Mouse (Mus musculus): Measurements from ENCODE around the gene Kcnd3. TPM values are rescaled to one million over a fixed set of nuclear protein-coding genes. Genes with fewer than 3 reads are reported as not detected.

Gene Kcnd3
- polyA plus RNA-seq, 1 experiment from 2014 or later: 8.9 TPM

GRCm38 (mm10) chr3:105669776-105670175, 217.6 kb downstream of the Kcnd3 start:
- H3K9ac ChIP-seq (ENCODE audit: low read length): no peak overlapping the region
- DNase-seq (ENCODE audit: low spot score) (no peak), ATAC-seq (replicated peaks; ENCODE audit: low FRiP score, low TSS enrichment, low read depth) (no peak)
- H3K4me3 ChIP-seq (ENCODE audit: low read depth, low read length): no peak overlapping the region
- 88% methylated on average over 3 of the region's 3 CpGs for WGBS
- no peaks in the 10 kb centered on the region for H3K36me3 ChIP-seq (ENCODE audit: control insufficient read depth, insufficient read depth, low read length)
- H3K27me3 ChIP-seq (replicated peaks; ENCODE audit: control insufficient read depth, insufficient read depth, low read length): no peaks in the 10 kb centered on the region
- H3K4me2 ChIP-seq (ENCODE audit: low read length): no peak overlapping the region
- no peaks in the 10 kb centered on the region for H3K4me1 ChIP-seq (replicated peaks; ENCODE audit: control insufficient read depth, insufficient read depth, low read length)
- H3K9me3 ChIP-seq (ENCODE audit: control insufficient read depth, low read length): no peaks in the 10 kb centered on the region
- no peak overlapping the region for H3K27ac ChIP-seq (ENCODE audit: low read depth)

- H3K36me3 ChIP-seq (ENCODE audit: control insufficient read depth, insufficient read depth, low read length): no peaks in the 10 kb centered on the region
- no peaks in the 10 kb centered on the region for H3K27me3 ChIP-seq (replicated peaks; ENCODE audit: control insufficient read depth, insufficient read depth, low read length)
- no peak overlapping the region for H3K4me3 ChIP-seq (ENCODE audit: low read depth, low read length)
- H3K9ac ChIP-seq (ENCODE audit: low read length): no peak overlapping the region
- ATAC-seq (replicated peaks; ENCODE audit: low FRiP score, low TSS enrichment, low read depth) (no peak), DNase-seq (ENCODE audit: low spot score) (no peak)
- H3K4me2 ChIP-seq (ENCODE audit: low read length): no peak overlapping the region
- H3K27ac ChIP-seq (ENCODE audit: low read depth): no peak overlapping the region
- H3K9me3 ChIP-seq (ENCODE audit: control insufficient read depth, low read length): no peaks in the 10 kb centered on the region
- H3K4me1 ChIP-seq (replicated peaks; ENCODE audit: control insufficient read depth, insufficient read depth, low read length): no peaks in the 10 kb centered on the region
- 83% methylated on average over 1 of the region's 1 CpGs for WGBS
Measured at GRCm38 (mm10) chr3:105670801-105671200, 218.7 kb downstream of the Kcnd3 start.

GRCm38 (mm10) chr3:105674595-105675218, 222.6 kb downstream of the Kcnd3 start:
- 15% methylated on average over 7 of the region's 7 CpGs for WGBS
- H3K4me1 ChIP-seq (replicated peaks; ENCODE audit: control insufficient read depth, insufficient read depth, low read length): no peaks in the 10 kb centered on the region
- no peak overlapping the region for H3K9ac ChIP-seq (ENCODE audit: low read length)
- H3K4me3 ChIP-seq (ENCODE audit: low read depth, low read length): no peak overlapping the region
- no peak overlapping the region for H3K4me2 ChIP-seq (ENCODE audit: low read length)
- peaks cover 36% of the 10 kb centered on the region for H3K36me3 ChIP-seq (ENCODE audit: control insufficient read depth, insufficient read depth, low read length)
- ATAC-seq (replicated peaks; ENCODE audit: low FRiP score, low TSS enrichment, low read depth) (peak; percentile 60; the same call in 1 of the 2 replicates), DNase-seq (ENCODE audit: low spot score) (peak; percentile 63)
- H3K27ac ChIP-seq (ENCODE audit: low read depth): no peak overlapping the region
- no peaks in the 10 kb centered on the region for H3K27me3 ChIP-seq (replicated peaks; ENCODE audit: control insufficient read depth, insufficient read depth, low read length)
- H3K9me3 ChIP-seq (ENCODE audit: control insufficient read depth, low read length): no peaks in the 10 kb centered on the region

- 58% methylated on average over 2 of the region's 2 CpGs for WGBS
- ATAC-seq (replicated peaks; ENCODE audit: low FRiP score, low TSS enrichment, low read depth) (no peak), DNase-seq (ENCODE audit: low spot score) (no peak)
- Histone ChIP-seq H3K27ac (ENCODE audit: low read depth) (no peak overlapping the region), H3K9ac (ENCODE audit: low read length) (no peak overlapping the region), H3K9me3 (ENCODE audit: control insufficient read depth, low read length) (no peaks in the 10 kb centered on the region), H3K4me1 (replicated peaks; ENCODE audit: control insufficient read depth, insufficient read depth, low read length) (no peaks in the 10 kb centered on the region), H3K36me3 (ENCODE audit: control insufficient read depth, insufficient read depth, low read length) (peaks cover 48% of the 10 kb centered on the region), H3K4me2 (ENCODE audit: low read length) (no peak overlapping the region), H3K27me3 (replicated peaks; ENCODE audit: control insufficient read depth, insufficient read depth, low read length) (no peaks in the 10 kb centered on the region), H3K4me3 (ENCODE audit: low read depth, low read length) (no peak overlapping the region)
Measured at GRCm38 (mm10) chr3:105675932-105676331, 223.8 kb downstream of the Kcnd3 start.

GRCm38 (mm10) chr3:105680346-105680745, 228.2 kb downstream of the Kcnd3 start:
- DNase-seq (ENCODE audit: low spot score): no peak
- ATAC-seq (replicated peaks; ENCODE audit: low FRiP score, low TSS enrichment, low read depth): no peak
- Histone ChIP-seq H3K4me2 (ENCODE audit: low read length) (no peak overlapping the region), H3K27ac (ENCODE audit: low read depth) (no peak overlapping the region), H3K4me1 (replicated peaks; ENCODE audit: control insufficient read depth, insufficient read depth, low read length) (no peaks in the 10 kb centered on the region), H3K9ac (ENCODE audit: low read length) (no peak overlapping the region), H3K36me3 (ENCODE audit: control insufficient read depth, insufficient read depth, low read length) (peaks cover 88% of the 10 kb centered on the region), H3K9me3 (ENCODE audit: control insufficient read depth, low read length) (no peaks in the 10 kb centered on the region), H3K27me3 (replicated peaks; ENCODE audit: control insufficient read depth, insufficient read depth, low read length) (no peaks in the 10 kb centered on the region), H3K4me3 (ENCODE audit: low read depth, low read length) (no peak overlapping the region)
- 91% methylated on average over 7 of the region's 7 CpGs for WGBS

DNA sequence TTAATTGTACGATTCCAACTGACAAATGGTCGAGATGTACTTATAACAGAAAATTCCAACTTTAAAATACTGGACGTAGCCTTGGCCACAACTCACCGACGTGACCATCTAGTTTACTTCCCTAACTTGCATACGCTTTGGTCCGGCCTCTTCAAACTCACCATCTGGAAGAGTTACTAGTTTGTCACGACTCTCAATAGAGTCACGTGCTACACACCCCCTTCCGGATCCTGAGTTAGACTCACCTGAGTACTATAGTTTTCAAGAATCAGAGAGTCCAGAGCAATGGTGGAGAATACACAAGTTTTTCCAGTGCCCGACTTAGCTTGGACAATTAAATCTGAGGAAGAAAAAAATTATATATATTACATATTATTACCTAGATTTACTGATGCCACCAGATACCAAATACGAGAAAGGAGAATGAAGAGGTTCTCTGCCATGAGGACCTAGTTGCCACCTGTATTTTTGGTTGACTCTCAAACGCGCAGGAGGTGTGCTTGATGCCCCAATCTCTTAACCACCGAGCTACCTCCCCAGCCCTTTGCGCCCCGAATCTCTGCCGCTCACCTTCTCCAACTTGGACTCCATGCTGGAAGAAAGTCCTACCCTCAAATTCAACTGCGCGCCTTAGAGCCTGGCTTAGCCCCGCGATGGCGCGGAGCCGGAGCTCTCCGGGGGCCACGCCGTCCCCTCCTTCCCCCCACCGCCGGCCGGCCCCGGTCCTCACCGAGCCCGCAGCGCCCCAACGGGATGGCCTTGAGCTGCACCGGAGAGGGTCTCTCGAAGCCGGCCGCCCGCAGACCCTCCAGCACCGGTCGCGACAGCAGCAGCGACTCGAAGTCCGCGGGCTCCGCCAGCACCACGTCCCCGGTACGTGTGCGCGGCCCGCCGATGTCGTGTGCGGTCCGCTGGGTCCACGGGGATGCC, 234.5 kb downstream of the Kcnd3 start:
- H3K9ac ChIP-seq (ENCODE audit: low read length): peak overlapping the region; percentile 91
- peaks cover 34% of the 10 kb centered on the region for H3K36me3 ChIP-seq (ENCODE audit: control insufficient read depth, insufficient read depth, low read length)
- peak overlapping the region; percentile 90 for H3K4me3 ChIP-seq (ENCODE audit: low read depth, low read length)
- no peaks in the 10 kb centered on the region for H3K27me3 ChIP-seq (replicated peaks; ENCODE audit: control insufficient read depth, insufficient read depth, low read length)
- no peak for DNase-seq (ENCODE audit: low spot score)
- 8% methylated on average over 59 of the region's 60 CpGs for WGBS
- peak overlapping the region; percentile 71 for H3K4me2 ChIP-seq (ENCODE audit: low read length)
- H3K9me3 ChIP-seq (ENCODE audit: control insufficient read depth, low read length): no peaks in the 10 kb centered on the region
- peaks cover 7% of the 10 kb centered on the region; the same call in 1 of the 2 replicates for H3K4me1 ChIP-seq (replicated peaks; ENCODE audit: control insufficient read depth, insufficient read depth, low read length)
- ATAC-seq (replicated peaks; ENCODE audit: low FRiP score, low TSS enrichment, low read depth): peak; percentile 75
- peak overlapping the region; percentile 74; the same call in 1 of the 2 replicates for H3K27ac ChIP-seq (ENCODE audit: low read depth)

DNA sequence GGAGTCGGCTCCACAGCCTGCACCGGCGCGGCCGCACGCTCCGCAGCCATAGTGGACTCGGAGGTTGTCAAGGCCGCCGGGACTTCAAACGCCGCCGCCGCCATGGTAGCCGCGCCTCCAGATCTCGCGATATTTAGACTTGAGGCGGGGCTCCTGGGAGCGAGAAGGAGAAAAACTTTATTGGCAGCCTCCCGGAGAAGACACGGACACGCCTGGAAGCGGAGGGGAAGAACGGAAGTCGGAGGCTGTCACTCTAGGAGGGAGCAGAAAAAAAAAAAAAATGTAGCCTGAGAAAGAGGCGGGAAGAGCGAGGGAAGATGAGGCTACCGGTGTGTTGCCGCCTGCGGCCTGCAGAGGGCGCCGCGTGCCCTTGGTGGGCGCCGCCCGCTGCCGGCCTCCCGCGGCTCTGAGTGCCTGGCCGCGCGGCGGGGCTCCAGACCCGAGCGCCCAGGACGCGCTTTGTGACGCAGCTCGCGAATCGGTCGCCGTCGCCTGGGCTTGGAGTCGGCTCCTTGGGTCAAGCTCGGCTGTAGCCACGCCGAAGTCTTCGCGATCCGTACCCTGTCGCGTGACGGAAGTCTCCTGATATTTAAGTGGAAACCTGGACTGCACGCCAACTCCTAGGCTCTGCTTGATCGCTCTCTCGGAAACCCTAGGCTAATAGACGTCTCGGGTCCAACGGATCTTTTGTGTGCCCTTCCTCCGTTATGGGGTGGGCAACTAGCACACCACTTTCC, 235.4 kb downstream of the Kcnd3 start, which contains the start of gene Ddx20:
TSS of gene Ddx20 (minus strand) at position 251 of the 737 bp plus-strand sequence.
- H3K27me3 ChIP-seq (replicated peaks; ENCODE audit: control insufficient read depth, insufficient read depth, low read length): no peaks in the 10 kb centered on the region
- WGBS: under 1% methylated on average over 72 of the region's 72 CpGs
- H3K4me2 ChIP-seq (ENCODE audit: low read length): peak within 1 kb of the TSS; percentile 71
- ATAC-seq (replicated peaks; ENCODE audit: low FRiP score, low TSS enrichment, low read depth) (peak; percentile 97), DNase-seq (ENCODE audit: low spot score) (peak; percentile 97)
- peak within 1 kb of the TSS; percentile 91 for H3K9ac ChIP-seq (ENCODE audit: low read length)
- H3K4me1 ChIP-seq (replicated peaks; ENCODE audit: control insufficient read depth, insufficient read depth, low read length): peaks cover 7% of the 10 kb centered on the region; the same call in 1 of the 2 replicates
- H3K36me3 ChIP-seq (ENCODE audit: control insufficient read depth, insufficient read depth, low read length): peaks cover 27% of the 10 kb centered on the region
- H3K27ac ChIP-seq (ENCODE audit: low read depth): peak within 1 kb of the TSS; percentile 74
- peak within 1 kb of the TSS; percentile 90 for H3K4me3 ChIP-seq (ENCODE audit: low read depth, low read length)
- H3K9me3 ChIP-seq (ENCODE audit: control insufficient read depth, low read length): no peaks in the 10 kb centered on the region

- WGBS: 87% methylated on average over 2 of the region's 2 CpGs
- no peak for DNase-seq (ENCODE audit: low spot score)
Measured at GRCm38 (mm10) chr3:105688536-105688935, 236.4 kb downstream of the Kcnd3 start.

More at GRCm38 (mm10) chr3:105688536-105688935, 236.4 kb downstream of the Kcnd3 start:
- Histone ChIP-seq H3K27me3 (replicated peaks; ENCODE audit: control insufficient read depth, insufficient read depth, low read length) (no peaks in the 10 kb centered on the region), H3K27ac (ENCODE audit: low read depth) (no peak overlapping the region), H3K36me3 (ENCODE audit: control insufficient read depth, insufficient read depth, low read length) (peaks cover 16% of the 10 kb centered on the region), H3K9me3 (ENCODE audit: control insufficient read depth, low read length) (no peaks in the 10 kb centered on the region), H3K4me3 (ENCODE audit: low read depth, low read length) (no peak overlapping the region), H3K9ac (ENCODE audit: low read length) (no peak overlapping the region), H3K4me1 (replicated peaks; ENCODE audit: control insufficient read depth, insufficient read depth, low read length) (peaks cover 7% of the 10 kb centered on the region; the same call in 1 of the 2 replicates), H3K4me2 (ENCODE audit: low read length) (no peak overlapping the region)
- no peak for ATAC-seq (replicated peaks; ENCODE audit: low FRiP score, low TSS enrichment, low read depth)

Data from intestine, embryonic 14.5 days (tissue).